Mouse (Mus musculus) heart, adult 2 months (tissue): ENCODE measurements around the gene Colq. TPM values are rescaled to one million over a fixed set of nuclear protein-coding genes. Genes with fewer than 3 reads are reported as not detected.
"Not testable (repeated sequence)": the region's sequence is repeated elsewhere in the genome, so short reads cannot be mapped to it uniquely, and the experiment has no call there.

Experiments
- DNase-seq, 2 experiments: peaks; one replicate each; pipeline ENCODE4 v3.0.0; 2021
- H3K27ac ChIP-seq: fragments of 200-600 bp; 2 replicates; pipeline ENCODE4 v1.8.1; 2022
- H3K27me3 ChIP-seq: fragments of 200-500 bp; 2 replicates; pipeline ENCODE4 v1.6.1; 2012; ENCODE audit warnings: mild to moderate bottlenecking, low read length, inconsistent platforms, mixed read lengths; ENCODE audit not compliant: control insufficient read depth, insufficient read depth
- H3K36me3 ChIP-seq: fragments of 200-500 bp; 2 replicates; pipeline ENCODE4 v1.6.1; 2012; ENCODE audit warnings: low read length, inconsistent platforms; ENCODE audit not compliant: control insufficient read depth, insufficient read depth
- H3K4me1 ChIP-seq: fragments of 200-500 bp; 2 replicates; pipeline ENCODE4 v1.6.1; 2011; ENCODE audit warnings: low read length; ENCODE audit not compliant: control insufficient read depth, insufficient read depth
- H3K4me3 ChIP-seq: fragments of 200-600 bp; 2 replicates; pipeline ENCODE4 v1.8.1; 2022
- H3K79me2 ChIP-seq: fragments of 200-500 bp; replicated peaks from 2 replicates; pipeline ENCODE4 v1.6.1; 2012; ENCODE audit warnings: mild to moderate bottlenecking, inconsistent platforms, low read length, moderate library complexity, mixed read lengths; ENCODE audit not compliant: control insufficient read depth, insufficient read depth
- H3K9ac ChIP-seq: fragments of 200-500 bp; 2 replicates; pipeline ENCODE4 v1.6.1; 2012; ENCODE audit warnings: low read depth, mild to moderate bottlenecking, control low read depth, inconsistent platforms, low read length, mixed read lengths
- CTCF ChIP-seq: fragments of 200-600 bp; IDR thresholded peaks from 2 replicates; pipeline ENCODE4 v1.8.1; 2022; ENCODE audit warnings: antibody characterized with exemption, mild to moderate bottlenecking, moderate library complexity
- EP300 ChIP-seq: fragments of 200-500 bp; IDR thresholded peaks from 2 replicates; pipeline ENCODE4 v1.6.1; 2011; ENCODE audit warnings: low read depth, low read length, control low read depth; ENCODE audit not compliant: insufficient read depth
- POLR2A ChIP-seq: fragments of 200-500 bp; IDR thresholded peaks from 2 replicates; pipeline ENCODE4 v1.6.1; 2011; ENCODE audit warnings: mild to moderate bottlenecking, low read depth, low read length, control low read depth; ENCODE audit not compliant: insufficient read depth
- WGBS: fragments of 180-500 bp; shearing (Covaris S2); methylation state at CpG from one replicate; pipeline ENCODE4 v1.1.7; 2018; 5-methylcytosine and 5-hydroxymethylcytosine counted together
- intact Hi-C: fragments of 180-260 bp; cut with DNase I; formaldehyde crosslinking; loops from one replicate; pipeline ENCODE4 v1.15.1; 2025
- polyA plus RNA-seq: library from polyadenylated mRNA; depleted of rRNA; stranded (reverse); fragments of >200 nt; gene quantifications from 2 replicates; pipeline ENCODE4 v1.2.3, GENCODE M21; 2012
- total RNA-seq, 2 experiments: library from RNA; stranded (reverse); gene quantifications; 2 replicates each; pipeline ENCODE4 v1.2.3; 2021

Colq gene
- total and polyA plus RNA-seq, 3 experiments = 10.0 to 12.6 (median 11.3) TPM

- Histone ChIP-seq H3K27me3 (no peaks in the 10 kb centered on the region), H3K4me3 (no peak overlapping the region), H3K27ac (no peak overlapping the region), H3K36me3 (no peaks in the 10 kb centered on the region), H3K79me2 (no peaks in the 10 kb centered on the region), H3K9ac (no peak overlapping the region), H3K4me1 (no peaks in the 10 kb centered on the region)
- intact Hi-C loops = no loop called here
- DNase-seq = no peak
- no peak for TF ChIP-seq EP300
- TF ChIP-seq POLR2A = no peak
- no peak for TF ChIP-seq CTCF
- 87% methylated on average over 9 of the region's 9 CpGs for WGBS
Measured at GRCm38 (mm10) chr14:31617204-31617603, 26.1 kb upstream of the Colq start.

DNA sequence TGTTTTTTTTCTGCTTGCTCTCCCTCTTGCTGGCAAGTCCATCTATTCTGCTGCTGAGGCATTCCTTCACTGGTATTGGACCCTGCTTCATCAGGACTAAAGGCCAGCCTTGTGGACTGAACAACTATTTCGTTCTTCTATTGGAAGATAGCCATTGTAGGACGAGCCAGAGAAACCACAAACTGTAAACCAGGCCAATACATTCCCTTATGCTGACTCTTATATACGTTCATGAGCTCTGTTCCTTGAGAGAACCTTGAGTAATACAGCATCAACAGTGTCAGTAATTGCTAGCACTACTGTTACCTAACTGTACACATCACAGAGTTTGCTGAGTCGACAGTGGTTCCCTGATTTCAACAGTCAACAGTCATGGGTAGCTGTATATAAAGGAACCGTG lies 22.5 kb upstream of the Colq start:
- WGBS = 84% methylated on average over 5 of the region's 5 CpGs
- H3K27me3 ChIP-seq = no peaks in the 10 kb centered on the region
- H3K4me1 ChIP-seq = no peaks in the 10 kb centered on the region
- no peak for DNase-seq
- H3K79me2 ChIP-seq = no peaks in the 10 kb centered on the region
- H3K36me3 ChIP-seq = no peaks in the 10 kb centered on the region
- no peak for TF ChIP-seq POLR2A
- TF ChIP-seq EP300 = no peak
- no peak for TF ChIP-seq CTCF
- H3K4me3 ChIP-seq = no peak overlapping the region
- H3K27ac ChIP-seq = no peak overlapping the region
- no peak overlapping the region for H3K9ac ChIP-seq
- intact Hi-C loops = no loop called here

- 72% methylated on average over 4 of the region's 4 CpGs for WGBS
- DNase-seq = no peak
- intact Hi-C loops = no loop called here
Measured at GRCm38 (mm10) chr14:31611986-31612385, 20.8 kb upstream of the Colq start.

DNA sequence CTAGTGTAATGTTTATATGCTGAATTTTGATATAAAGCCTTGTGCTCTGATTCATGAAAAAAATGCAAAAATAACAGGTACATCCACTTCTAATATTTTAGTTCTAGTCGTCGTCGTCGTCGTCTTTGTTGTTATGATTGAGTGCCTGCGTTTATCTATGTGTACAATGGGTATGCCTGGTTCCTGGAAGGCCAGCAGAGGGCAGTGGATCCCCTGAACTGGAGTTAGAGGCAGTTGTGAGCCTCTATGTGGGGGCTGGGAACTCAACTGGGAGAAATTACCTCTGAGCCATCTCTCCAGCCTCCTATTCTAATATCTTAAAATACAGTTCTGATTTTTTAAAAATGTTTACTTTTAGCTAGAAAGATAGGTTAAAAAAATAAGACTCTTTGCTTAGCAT lies 14.4 kb upstream of the Colq start:
- TF ChIP-seq EP300 = no peak
- peak; percentile 39 for TF ChIP-seq CTCF
- Histone ChIP-seq H3K27me3 (no peaks in the 10 kb centered on the region), H3K4me1 (no peaks in the 10 kb centered on the region), H3K79me2 (no peaks in the 10 kb centered on the region), H3K9ac (no peak overlapping the region), H3K27ac (no peak overlapping the region), H3K4me3 (no peak overlapping the region), H3K36me3 (no peaks in the 10 kb centered on the region)
- intact Hi-C loops = loop anchor here (1.0 kb wide), 1 partner anchor 86 kb away; no protein-coding TSS in a partner anchor
- whole genome bisulfite sequencing = 49% methylated on average over 6 of the region's 6 CpGs
- DNase-seq = no peak

More at GRCm38 (mm10) chr14:31611986-31612385, 20.8 kb upstream of the Colq start:
- Histone ChIP-seq H3K27ac (no peak overlapping the region), H3K27me3 (no peaks in the 10 kb centered on the region), H3K36me3 (no peaks in the 10 kb centered on the region), H3K4me3 (no peak overlapping the region), H3K4me1 (no peaks in the 10 kb centered on the region), H3K9ac (no peak overlapping the region), H3K79me2 (no peaks in the 10 kb centered on the region)
- TF ChIP-seq EP300 (no peak), CTCF (0 out of 2 replicates have a peak, but pooled peaks have one; percentile 10)

GRCm38 (mm10) chr14:31604916-31605315 lies 13.8 kb upstream of the Colq start:
- Histone ChIP-seq H3K36me3 (no peaks in the 10 kb centered on the region), H3K9ac (no peak overlapping the region), H3K4me1 (no peaks in the 10 kb centered on the region), H3K79me2 (no peaks in the 10 kb centered on the region), H3K4me3 (no peak overlapping the region), H3K27me3 (no peaks in the 10 kb centered on the region), H3K27ac (no peak overlapping the region)
- 66% methylated on average over 5 of the region's 5 CpGs for WGBS
- intact Hi-C loops = loop anchor here (1.0 kb wide), 1 partner anchor 86 kb away; no protein-coding TSS in a partner anchor
- TF ChIP-seq POLR2A = no peak
- peak; percentile 75 for TF ChIP-seq CTCF
- peak; percentile 6 to 37 for DNase-seq

DNA sequence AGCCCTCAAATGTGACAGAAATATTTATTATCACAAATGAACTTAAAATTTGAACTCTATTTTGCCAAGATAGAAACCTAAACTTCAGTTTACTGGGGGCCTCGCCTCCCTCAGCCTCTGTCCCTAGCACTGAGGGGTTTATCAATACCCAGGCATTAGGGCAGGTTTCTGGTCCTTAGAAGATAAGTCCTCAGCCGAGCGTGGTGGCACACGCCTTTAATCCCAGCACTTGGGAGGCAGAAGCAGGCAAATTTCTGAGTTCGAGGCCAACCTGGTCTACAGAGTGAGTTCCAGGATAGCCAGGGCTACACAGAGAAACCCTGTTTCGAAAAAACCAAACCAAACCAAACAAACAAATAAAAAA lies 11.5 kb upstream of the Colq start:
- H3K4me1 ChIP-seq, intact Hi-C loops, H3K79me2 ChIP-seq, H3K4me3 ChIP-seq, H3K27me3 ChIP-seq, H3K27ac ChIP-seq, DNase-seq, H3K9ac ChIP-seq, H3K36me3 ChIP-seq: not testable (repeated sequence)
- 81% methylated on average over 6 of the region's 6 CpGs for WGBS
